Mouse (Mus musculus) kidney, embryonic 14.5 days (tissue): ENCODE results near the gene Slc25a34. TPM values are rescaled to one million over a fixed set of nuclear protein-coding genes. Genes with fewer than 3 reads are reported as not detected.
A peak's percentile ranks its signal among the peaks of the same experiment; 100 is the strongest.

Experiments
- ATAC-seq: fragments of 200-750 bp; cut with Nextera tagmentation; 2 replicates; pipeline ENCODE4 v1.8.0; 2017; ENCODE audit warnings: moderate number of reproducible peaks, mild to moderate bottlenecking, moderate TSS enrichment, moderate library complexity; ENCODE audit not compliant: low FRiP score, low TSS enrichment
- H3K27ac ChIP-seq: fragments of 300-500 bp; sonication (generic); 2 replicates; pipeline ENCODE4 v1.5.1; 2014; ENCODE audit warnings: low read depth, mild to moderate bottlenecking, low read length, moderate library complexity, mixed read lengths
- H3K27me3 ChIP-seq: fragments of 300-500 bp; sonication (generic); 2 replicates; pipeline ENCODE4 v1.6.1; 2014; ENCODE audit warnings: mild to moderate bottlenecking, low read length; ENCODE audit not compliant: control insufficient read depth, insufficient read depth
- H3K36me3 ChIP-seq: fragments of 300-500 bp; sonication (generic); 2 replicates; pipeline ENCODE4 v1.6.1; 2014; ENCODE audit warnings: low read length, mixed read lengths; ENCODE audit not compliant: control insufficient read depth, insufficient read depth
- H3K4me1 ChIP-seq: fragments of 300-500 bp; sonication (generic); 2 replicates; pipeline ENCODE4 v1.6.1; 2014; ENCODE audit warnings: low read length, mixed read lengths; ENCODE audit not compliant: control insufficient read depth, insufficient read depth
- H3K4me2 ChIP-seq: fragments of 300-500 bp; sonication (generic); replicated peaks from 2 replicates; pipeline ENCODE4 v1.6.1; 2014; ENCODE audit warnings: low read depth, mild to moderate bottlenecking, low read length
- H3K4me3 ChIP-seq: fragments of 300-500 bp; sonication (generic); 2 replicates; pipeline ENCODE4 v1.5.1; 2014; ENCODE audit warnings: mild to moderate bottlenecking, low read length
- H3K9ac ChIP-seq: fragments of 300-500 bp; sonication (generic); 2 replicates; pipeline ENCODE4 v1.6.1; 2014; ENCODE audit warnings: low read depth, mild to moderate bottlenecking, low read length, moderate library complexity
- H3K9me3 ChIP-seq: fragments of 300-500 bp; sonication (generic); 2 replicates; pipeline ENCODE4 v1.6.1; 2016; ENCODE audit warnings: low read length; ENCODE audit not compliant: control insufficient read depth
- WGBS: fragments of 180-500 bp; shearing (Covaris S2); extraction: QIAGEN DNeasy Blood & Tissue Kit; methylation state at CpG from one replicate; pipeline ENCODE4 v1.1.7; 2014; 5-methylcytosine and 5-hydroxymethylcytosine counted together
- polyA plus RNA-seq: library from polyadenylated mRNA; unstranded; fragments of >200 nt; fragmentation: Nextera tagmentation; extraction: Ambion mirVana; gene quantifications from 2 replicates; pipeline ENCODE4 v1.2.1, GENCODE M21; 2014

Gene Slc25a34
- polyA plus RNA-seq, 1 experiment from 2014 or later = not detected

- no peak overlapping the region for H3K4me2 ChIP-seq
- H3K9me3 ChIP-seq = no peaks in the 10 kb centered on the region
- H3K36me3 ChIP-seq = peaks cover 5% of the 10 kb centered on the region; the same call in 1 of the 2 replicates
- 71% methylated on average over 6 of the region's 6 CpGs for WGBS
- H3K27me3 ChIP-seq = no peaks in the 10 kb centered on the region
- no peak overlapping the region for H3K27ac ChIP-seq
- H3K4me3 ChIP-seq = no peak overlapping the region
- H3K9ac ChIP-seq = no peak overlapping the region
- H3K4me1 ChIP-seq = no peaks in the 10 kb centered on the region
- ATAC-seq = no peak
Observed at GRCm38 (mm10) chr4:141649244-141649643, 25.6 kb upstream of the Slc25a34 start.

- no peak overlapping the region for H3K27ac ChIP-seq
- H3K36me3 ChIP-seq = no peaks in the 10 kb centered on the region; the same call in 1 of the 2 replicates
- WGBS = 95% methylated on average over 5 of the region's 5 CpGs
- H3K4me1 ChIP-seq = peaks cover 7% of the 10 kb centered on the region
- H3K27me3 ChIP-seq = no peaks in the 10 kb centered on the region
- H3K9me3 ChIP-seq = no peaks in the 10 kb centered on the region
- ATAC-seq = no peak
- H3K4me2 ChIP-seq = no peak overlapping the region
- no peak overlapping the region for H3K4me3 ChIP-seq
- no peak overlapping the region for H3K9ac ChIP-seq
Observed at GRCm38 (mm10) chr4:141648262-141648661, 24.6 kb upstream of the Slc25a34 start.

- 91% methylated on average over 3 of the region's 3 CpGs for WGBS
- H3K9me3 ChIP-seq = no peaks in the 10 kb centered on the region
Observed at GRCm38 (mm10) chr4:141647187-141647586, 23.6 kb upstream of the Slc25a34 start.

GRCm38 (mm10) chr4:141645988-141646387, 22.4 kb upstream of the Slc25a34 start:
- Histone ChIP-seq H3K9me3 (no peaks in the 10 kb centered on the region), H3K36me3 (peaks cover 10% of the 10 kb centered on the region), H3K4me2 (no peak overlapping the region), H3K27me3 (no peaks in the 10 kb centered on the region), H3K27ac (no peak overlapping the region), H3K4me3 (no peak overlapping the region), H3K9ac (no peak overlapping the region), H3K4me1 (peaks cover 9% of the 10 kb centered on the region)
- ATAC-seq = no peak
- 94% methylated on average over 8 of the region's 8 CpGs for WGBS

More at GRCm38 (mm10) chr4:141647187-141647586, 23.6 kb upstream of the Slc25a34 start:
- no peak overlapping the region for H3K9ac ChIP-seq
- no peak overlapping the region for H3K27ac ChIP-seq
- H3K4me1 ChIP-seq = peaks cover 9% of the 10 kb centered on the region
- no peak overlapping the region for H3K4me2 ChIP-seq
- no peak for ATAC-seq
- H3K36me3 ChIP-seq = no peaks in the 10 kb centered on the region; the same call in 1 of the 2 replicates
- no peak overlapping the region for H3K4me3 ChIP-seq
- no peaks in the 10 kb centered on the region for H3K27me3 ChIP-seq

- Histone ChIP-seq H3K4me3 (no peak overlapping the region), H3K27ac (peak overlapping the region; percentile 42; the same call in 1 of the 2 replicates), H3K4me1 (peaks cover 9% of the 10 kb centered on the region), H3K36me3 (peaks cover 31% of the 10 kb centered on the region), H3K4me2 (no peak overlapping the region), H3K27me3 (no peaks in the 10 kb centered on the region), H3K9me3 (no peaks in the 10 kb centered on the region), H3K9ac (no peak overlapping the region)
- WGBS = 25% methylated on average over 7 of the region's 7 CpGs
- peak; percentile 54 for ATAC-seq
Observed at GRCm38 (mm10) chr4:141643118-141643855, 19.7 kb upstream of the Slc25a34 start.

- no peaks in the 10 kb centered on the region for H3K27me3 ChIP-seq
- ATAC-seq = no peak
- no peaks in the 10 kb centered on the region for H3K9me3 ChIP-seq
- WGBS = 87% methylated on average over 25 of the region's 25 CpGs
- H3K4me1 ChIP-seq = peaks cover 9% of the 10 kb centered on the region
- H3K27ac ChIP-seq = no peak overlapping the region
- peaks cover 42% of the 10 kb centered on the region for H3K36me3 ChIP-seq
- H3K9ac ChIP-seq = no peak overlapping the region
- H3K4me2 ChIP-seq = no peak overlapping the region
- H3K4me3 ChIP-seq = no peak overlapping the region
Observed at GRCm38 (mm10) chr4:141641961-141642811, 18.6 kb upstream of the Slc25a34 start.

- Histone ChIP-seq H3K27ac (no peak overlapping the region), H3K9me3 (no peaks in the 10 kb centered on the region), H3K4me2 (no peak overlapping the region), H3K9ac (no peak overlapping the region), H3K27me3 (no peaks in the 10 kb centered on the region), H3K4me3 (no peak overlapping the region), H3K36me3 (peaks cover 50% of the 10 kb centered on the region), H3K4me1 (peaks cover 9% of the 10 kb centered on the region)
- ATAC-seq = no peak
- WGBS = 86% methylated on average over 7 of the region's 7 CpGs
Observed at GRCm38 (mm10) chr4:141641353-141641771, 17.7 kb upstream of the Slc25a34 start.

GRCm38 (mm10) chr4:141639474-141639873, 15.9 kb upstream of the Slc25a34 start:
- WGBS = 64% methylated on average over 11 of the region's 11 CpGs
- H3K4me2 ChIP-seq = no peak overlapping the region
- H3K27ac ChIP-seq = no peak overlapping the region
- no peak overlapping the region for H3K4me3 ChIP-seq
- H3K9me3 ChIP-seq = no peaks in the 10 kb centered on the region
- peaks cover 9% of the 10 kb centered on the region for H3K4me1 ChIP-seq
- no peaks in the 10 kb centered on the region for H3K27me3 ChIP-seq
- ATAC-seq = no peak
- H3K9ac ChIP-seq = no peak overlapping the region
- peaks cover 62% of the 10 kb centered on the region for H3K36me3 ChIP-seq

GRCm38 (mm10) chr4:141636693-141637092, 13.1 kb upstream of the Slc25a34 start:
- Histone ChIP-seq H3K36me3 (peaks cover 81% of the 10 kb centered on the region), H3K27ac (no peak overlapping the region), H3K9me3 (no peaks in the 10 kb centered on the region), H3K27me3 (no peaks in the 10 kb centered on the region), H3K9ac (no peak overlapping the region), H3K4me3 (no peak overlapping the region), H3K4me1 (no peaks in the 10 kb centered on the region), H3K4me2 (no peak overlapping the region)
- WGBS = 93% methylated on average over 5 of the region's 5 CpGs
- ATAC-seq = no peak
